Mouse (Mus musculus) ES-E14 (cell line): ENCODE results near the gene Atp1b1. TPM values are rescaled to one million over a fixed set of nuclear protein-coding genes. Genes with fewer than 3 reads are reported as not detected.

Experiments
- DNase-seq: peaks from one replicate; pipeline ENCODE4 v3.0.0-alpha.2; 2013; ENCODE audit warnings: low read depth, low spot score
- H3K27ac ChIP-seq: 2 replicates; pipeline ENCODE4 v1.5.1; 2012; ENCODE audit warnings: low read depth, mild to moderate bottlenecking, low read length, moderate library complexity, mixed read lengths; ENCODE audit not compliant: poor library complexity, insufficient read depth, severe bottlenecking
- H3K36me3 ChIP-seq: 2 replicates; pipeline ENCODE4 v1.6.1; 2012; ENCODE audit warnings: mild to moderate bottlenecking, low read length, moderate library complexity, mixed read lengths; ENCODE audit not compliant: control insufficient read depth, poor library complexity, insufficient read depth, severe bottlenecking
- H3K4me1 ChIP-seq, 2 experiments: fragments of 150-350 bp in 1 of 2; sonication (generic) in 1 of 2; 2 replicates each; pipeline ENCODE4 v1.6.1; 2012; ENCODE audit warnings: low read length in 2 of 2, mild to moderate bottlenecking in 1 of 2, mixed read lengths in 1 of 2; ENCODE audit not compliant: control insufficient read depth in 2 of 2, insufficient read depth in 2 of 2, poor library complexity in 1 of 2
- H3K4me3 ChIP-seq, 2 experiments: fragments of 150-350 bp in 1 of 2; sonication (generic) in 1 of 2; 2 replicates each; pipeline ENCODE4 v1.5.1; 2012; ENCODE audit warnings: low read length in 2 of 2, low read depth in 1 of 2, mild to moderate bottlenecking in 1 of 2, mixed read lengths in 1 of 2; ENCODE audit not compliant: insufficient read depth in 1 of 2, poor library complexity in 1 of 2, severe bottlenecking in 1 of 2
- H3K9ac ChIP-seq: 2 replicates; pipeline ENCODE4 v1.6.1; 2012; ENCODE audit warnings: low read depth, mild to moderate bottlenecking, low read length, mixed read lengths; ENCODE audit not compliant: poor library complexity, insufficient read depth, severe bottlenecking
- H3K9me3 ChIP-seq: fragments of 150-350 bp; sonication (generic); 2 replicates; pipeline ENCODE4 v1.6.1; 2012; ENCODE audit warnings: low read depth, mild to moderate bottlenecking, low read length; ENCODE audit not compliant: control insufficient read depth, insufficient read depth
- CHD2 ChIP-seq: IDR thresholded peaks from 2 replicates; pipeline ENCODE4 v1.6.1; 2014; ENCODE audit warnings: mild to moderate bottlenecking, low read depth, low read length, inconsistent platforms
- HCFC1 ChIP-seq: IDR thresholded peaks from 2 replicates; pipeline ENCODE4 v1.6.1; 2012; ENCODE audit warnings: low read length, inconsistent platforms, borderline replicate concordance; ENCODE audit not compliant: insufficient read depth
- MAFK ChIP-seq: IDR thresholded peaks from 2 replicates; pipeline ENCODE4 v1.6.1; 2014; ENCODE audit warnings: mild to moderate bottlenecking, low read depth, low read length, inconsistent platforms; ENCODE audit not compliant: insufficient read depth
- ZC3H11A ChIP-seq: IDR thresholded peaks from 2 replicates; pipeline ENCODE4 v1.6.1; 2012; ENCODE audit warnings: low read depth, mild to moderate bottlenecking, inconsistent platforms, low read length, borderline replicate concordance
- ZNF384 ChIP-seq: IDR thresholded peaks from 2 replicates; pipeline ENCODE4 v1.6.1; 2012; ENCODE audit warnings: low read depth, low read length, inconsistent platforms
- in situ Hi-C, 2 experiments: fragments of 600-800 bp; cut with MboI; formaldehyde crosslinking; loops; one replicate each; pipeline ENCODE4 v1.15.1; 2025; ENCODE audit warnings: low sequenced_read_pairs in 2 of 2, inconsistent platforms in 1 of 2; ENCODE audit not compliant: unreplicated experiment in 2 of 2
- total RNA-seq: library from RNA; depleted of rRNA; stranded (reverse); fragments of 300-350 nt; gene quantifications from 2 replicates; pipeline ENCODE4 v1.2.3, GENCODE M21; 2012

The Atp1b1 gene
- total RNA-seq, 1 experiment, result 58.3 TPM

GRCm38 (mm10) chr1:164450644-164451043 lies 7.5 kb downstream of the Atp1b1 start:
- H3K4me1 ChIP-seq, result peaks cover 15 to 28% of the 10 kb centered on the region in 2 experiments

GRCm38 (mm10) chr1:164450231-164450630 lies 7.9 kb downstream of the Atp1b1 start:
- H3K4me3 ChIP-seq, result no peak overlapping the region
- peaks cover 39% of the 10 kb centered on the region for H3K36me3 ChIP-seq
- no peaks in the 10 kb centered on the region for H3K9me3 ChIP-seq
- H3K9ac ChIP-seq, result no peak overlapping the region
- DNase-seq, result no peak
- in situ Hi-C loops, result no loop called here
- no peak for TF ChIP-seq CHD2
- TF ChIP-seq HCFC1, result no peak
- no peak for TF ChIP-seq ZC3H11A
- no peak for TF ChIP-seq MAFK
- no peak for TF ChIP-seq ZNF384
- no peak overlapping the region for H3K27ac ChIP-seq
- peaks cover 15 to 26% of the 10 kb centered on the region in 2 experiments for H3K4me1 ChIP-seq

More at GRCm38 (mm10) chr1:164450644-164451043, 7.5 kb downstream of the Atp1b1 start:
- DNase-seq, result no peak
- Histone ChIP-seq H3K4me3 (no peak overlapping the region), H3K9ac (no peak overlapping the region), H3K36me3 (peaks cover 37% of the 10 kb centered on the region), H3K9me3 (no peaks in the 10 kb centered on the region), H3K27ac (no peak overlapping the region)
- TF ChIP-seq MAFK (no peak), HCFC1 (no peak), ZC3H11A (no peak), ZNF384 (no peak), CHD2 (no peak)
- in situ Hi-C loops, result no loop called here

- Histone ChIP-seq H3K4me3 (no peak overlapping the region), H3K4me1 (peaks cover 15 to 21% of the 10 kb centered on the region in 2 experiments), H3K36me3 (peaks cover 43% of the 10 kb centered on the region), H3K9ac (no peak overlapping the region), H3K27ac (no peak overlapping the region), H3K9me3 (no peaks in the 10 kb centered on the region)
- DNase-seq, result no peak
- in situ Hi-C loops, result no loop called here
- TF ChIP-seq HCFC1 (no peak), MAFK (no peak), ZC3H11A (no peak), ZNF384 (no peak), CHD2 (no peak)
Observed at GRCm38 (mm10) chr1:164449626-164450025, 8.5 kb downstream of the Atp1b1 start.

GRCm38 (mm10) chr1:164447521-164447920 lies 10.6 kb downstream of the Atp1b1 start:
- TF ChIP-seq ZNF384 (no peak), ZC3H11A (no peak), HCFC1 (no peak), MAFK (no peak), CHD2 (no peak)
- Histone ChIP-seq H3K27ac (no peak overlapping the region), H3K9ac (no peak overlapping the region), H3K36me3 (peaks cover 48% of the 10 kb centered on the region), H3K4me3 (no peak overlapping the region), H3K9me3 (no peaks in the 10 kb centered on the region), H3K4me1 (peaks cover 7 to 13% of the 10 kb centered on the region in 2 experiments; a peak in 3 of 4 replicates)
- in situ Hi-C loops, result no loop called here
- no peak for DNase-seq

- no peak for TF ChIP-seq ZNF384
- no peak for TF ChIP-seq ZC3H11A
- TF ChIP-seq CHD2, result no peak
- TF ChIP-seq HCFC1, result no peak
- TF ChIP-seq MAFK, result no peak
- Histone ChIP-seq H3K9ac (no peak overlapping the region), H3K4me1 (peaks cover 7 to 12% of the 10 kb centered on the region in 2 experiments; a peak in 3 of 4 replicates), H3K27ac (peak overlapping the region; percentile 4; the same call in 1 of the 2 replicates), H3K36me3 (peaks cover 51% of the 10 kb centered on the region), H3K4me3 (no peak overlapping the region), H3K9me3 (no peaks in the 10 kb centered on the region)
- in situ Hi-C loops, result no loop called here
- DNase-seq, result no peak
Observed at GRCm38 (mm10) chr1:164446535-164446934, 11.6 kb downstream of the Atp1b1 start.
